Mouse (Mus musculus): Measurements from ENCODE around the gene Slc32a1.

Gene Slc32a1

GRCm38 (mm10) chr2:158611326-158611719 lies 756 bp downstream of the Slc32a1 start:
- in situ Hi-C loops (cut with MboI; ENCODE audit: low pct_unique_long_range_greater_than_20kb in 1 of 2, low sequenced_read_pairs in 2 of 2, unreplicated experiment in 1 of 2): no loop called here

GRCm38 (mm10) chr2:158611726-158612670 lies 1.4 kb downstream of the Slc32a1 start:
- in situ Hi-C loops (cut with MboI; ENCODE audit: low pct_unique_long_range_greater_than_20kb in 1 of 2, low sequenced_read_pairs in 2 of 2, unreplicated experiment in 1 of 2): no loop called here

- in situ Hi-C loops (cut with MboI; ENCODE audit: low pct_unique_long_range_greater_than_20kb in 1 of 2, low sequenced_read_pairs in 2 of 2, unreplicated experiment in 1 of 2): no loop called here
These were observed 2.2 kb downstream of the Slc32a1 start for GRCm38 (mm10) chr2:158612671-158613250.

GRCm38 (mm10) chr2:158613541-158614417 lies 3.2 kb downstream of the Slc32a1 start:
- in situ Hi-C loops (cut with MboI; ENCODE audit: low pct_unique_long_range_greater_than_20kb in 1 of 2, low sequenced_read_pairs in 2 of 2, unreplicated experiment in 1 of 2): no loop called here

- in situ Hi-C loops (cut with MboI; ENCODE audit: low pct_unique_long_range_greater_than_20kb in 1 of 2, low sequenced_read_pairs in 2 of 2, unreplicated experiment in 1 of 2): no loop called here
These were observed 3.9 kb downstream of the Slc32a1 start for GRCm38 (mm10) chr2:158614418-158614955.

- in situ Hi-C loops (cut with MboI; ENCODE audit: low pct_unique_long_range_greater_than_20kb in 1 of 2, low sequenced_read_pairs in 2 of 2, unreplicated experiment in 1 of 2): no loop called here
These were observed 4.7 kb downstream of the Slc32a1 start for GRCm38 (mm10) chr2:158615161-158615680.

GRCm38 (mm10) chr2:158615702-158616101 lies 5.1 kb downstream of the Slc32a1 start:
- in situ Hi-C loops (cut with MboI; ENCODE audit: low pct_unique_long_range_greater_than_20kb in 1 of 2, low sequenced_read_pairs in 2 of 2, unreplicated experiment in 1 of 2): no loop called here

GRCm38 (mm10) chr2:158616296-158616695 lies 5.7 kb downstream of the Slc32a1 start:
- in situ Hi-C loops (cut with MboI; ENCODE audit: low pct_unique_long_range_greater_than_20kb in 1 of 2, low sequenced_read_pairs in 2 of 2, unreplicated experiment in 1 of 2): no loop called here

- in situ Hi-C loops (cut with MboI; ENCODE audit: low pct_unique_long_range_greater_than_20kb in 1 of 2, low sequenced_read_pairs in 2 of 2, unreplicated experiment in 1 of 2): no loop called here
These were observed 6.2 kb downstream of the Slc32a1 start for GRCm38 (mm10) chr2:158616790-158617189.

GRCm38 (mm10) chr2:158624718-158625222 lies 14.2 kb downstream of the Slc32a1 start, which contains the start of gene Actr5:
Gene Actr5, plus strand, starts transcription at chr2:158624888.
- in situ Hi-C loops (cut with MboI; ENCODE audit: low pct_unique_long_range_greater_than_20kb in 1 of 2, low sequenced_read_pairs in 2 of 2, unreplicated experiment in 1 of 2): loop anchor here (5.0 to 25.0 kb wide), 2 partner anchors 77 to 237 kb away; partner anchors contain the start of gene Snhg11 (in 2 of the 2)

GRCm38 (mm10) chr2:158625231-158625630 lies 14.7 kb downstream of the Slc32a1 start:
- in situ Hi-C loops (cut with MboI; ENCODE audit: low pct_unique_long_range_greater_than_20kb in 1 of 2, low sequenced_read_pairs in 2 of 2, unreplicated experiment in 1 of 2): loop anchor here (5.0 to 25.0 kb wide), 2 partner anchors 78 to 238 kb away; partner anchors contain the start of gene Snhg11 (in 2 of the 2)

GRCm38 (mm10) chr2:158625697-158626096 lies 15.1 kb downstream of the Slc32a1 start:
- in situ Hi-C loops (cut with MboI; ENCODE audit: low pct_unique_long_range_greater_than_20kb in 1 of 2, low sequenced_read_pairs in 2 of 2, unreplicated experiment in 1 of 2): loop anchor here (5.0 to 25.0 kb wide), 2 partner anchors 78 to 238 kb away; partner anchors contain the start of gene Snhg11 (in 2 of the 2)

GRCm38 (mm10) chr2:158628858-158629257 lies 18.3 kb downstream of the Slc32a1 start:
- in situ Hi-C loops (cut with MboI; ENCODE audit: low pct_unique_long_range_greater_than_20kb in 1 of 2, low sequenced_read_pairs in 2 of 2, unreplicated experiment in 1 of 2): loop anchor here (5.0 to 25.0 kb wide), 2 partner anchors 82 to 242 kb away; partner anchors contain the start of gene Snhg11 (in 2 of the 2)

GRCm38 (mm10) chr2:158629414-158629813 lies 18.8 kb downstream of the Slc32a1 start:
- in situ Hi-C loops (cut with MboI; ENCODE audit: low pct_unique_long_range_greater_than_20kb in 1 of 2, low sequenced_read_pairs in 2 of 2, unreplicated experiment in 1 of 2): loop anchor here (5.0 to 25.0 kb wide), 2 partner anchors 82 to 242 kb away; partner anchors contain the start of gene Snhg11 (in 2 of the 2)

- in situ Hi-C loops (cut with MboI; ENCODE audit: low pct_unique_long_range_greater_than_20kb in 1 of 2, low sequenced_read_pairs in 2 of 2, unreplicated experiment in 1 of 2): loop anchor here (25.0 kb wide), 1 partner anchor 245 kb away; the partner anchor contains the start of gene Snhg11 (in 2 of the 2)
These were observed 21.3 kb downstream of the Slc32a1 start for GRCm38 (mm10) chr2:158631873-158632272.

- in situ Hi-C loops (cut with MboI; ENCODE audit: low pct_unique_long_range_greater_than_20kb in 1 of 2, low sequenced_read_pairs in 2 of 2, unreplicated experiment in 1 of 2): loop anchor here (25.0 kb wide), 1 partner anchor 255 kb away; the partner anchor contains the start of gene Snhg11 (in 2 of the 2)
These were observed 31.3 kb downstream of the Slc32a1 start for GRCm38 (mm10) chr2:158641869-158642268.

GRCm38 (mm10) chr2:158642587-158642986 lies 32.0 kb downstream of the Slc32a1 start:
- in situ Hi-C loops (cut with MboI; ENCODE audit: low pct_unique_long_range_greater_than_20kb in 1 of 2, low sequenced_read_pairs in 2 of 2, unreplicated experiment in 1 of 2): loop anchor here (25.0 kb wide), 1 partner anchor 255 kb away; the partner anchor contains the start of gene Snhg11 (in 2 of the 2)

Measured in mouse embryonic stem cell (cell line).